Mouse (Mus musculus) intestine, postnatal 0 days (tissue): Measurements from ENCODE around the gene Cyb561d2. TPM values are rescaled to one million over a fixed set of nuclear protein-coding genes. Genes with fewer than 3 reads are reported as not detected.

Experiments
- ATAC-seq: fragments of 200-750 bp; cut with Nextera tagmentation; 2 replicates; pipeline ENCODE4 v1.8.0; 2017; ENCODE audit warnings: mild to moderate bottlenecking, moderate TSS enrichment, moderate library complexity
- H3K27ac ChIP-seq: fragments of 300-500 bp; sonication (generic); 2 replicates; pipeline ENCODE4 v1.5.1; 2014; ENCODE audit warnings: mild to moderate bottlenecking, low read depth, low read length, moderate library complexity
- H3K27me3 ChIP-seq: fragments of 300-500 bp; sonication (generic); replicated peaks from 2 replicates; pipeline ENCODE4 v1.6.1; 2014; ENCODE audit warnings: low read length, mixed read lengths; ENCODE audit not compliant: control insufficient read depth, insufficient read depth
- H3K36me3 ChIP-seq: fragments of 300-500 bp; sonication (generic); 2 replicates; pipeline ENCODE4 v1.6.1; 2014; ENCODE audit warnings: mild to moderate bottlenecking, moderate library complexity; ENCODE audit not compliant: control insufficient read depth, insufficient read depth
- H3K4me1 ChIP-seq: fragments of 300-500 bp; sonication (generic); replicated peaks from 2 replicates; pipeline ENCODE4 v1.6.1; 2014; ENCODE audit warnings: antibody characterized with exemption, low read length, mixed read lengths; ENCODE audit not compliant: control insufficient read depth, insufficient read depth
- H3K4me2 ChIP-seq: fragments of 300-500 bp; sonication (generic); replicated peaks from 2 replicates; pipeline ENCODE4 v1.6.1; 2014; ENCODE audit warnings: low read depth, mild to moderate bottlenecking, moderate library complexity
- H3K4me3 ChIP-seq: fragments of 300-500 bp; sonication (generic); 2 replicates; pipeline ENCODE4 v1.5.1; 2014; ENCODE audit warnings: low read depth, low read length
- H3K9ac ChIP-seq: fragments of 300-500 bp; sonication (generic); 2 replicates; pipeline ENCODE4 v1.6.1; 2014; ENCODE audit warnings: mild to moderate bottlenecking, low read depth, low read length
- H3K9me3 ChIP-seq: fragments of 300-500 bp; sonication (generic); 2 replicates; pipeline ENCODE4 v1.6.1; 2016; ENCODE audit warnings: mixed run types; ENCODE audit not compliant: control insufficient read depth
- CTCF ChIP-seq: sonication (generic); IDR thresholded peaks from 2 replicates; pipeline ENCODE4 v1.5.1; 2016; ENCODE audit warnings: low read depth, mild to moderate bottlenecking, control low read depth, antibody characterized with exemption, moderate library complexity
- WGBS: fragments of 180-500 bp; shearing (Covaris S2); extraction: QIAGEN DNeasy Blood & Tissue Kit; methylation state at CpG from one replicate; pipeline ENCODE4 v1.1.7; 2014; 5-methylcytosine and 5-hydroxymethylcytosine counted together
- polyA plus RNA-seq: library from polyadenylated mRNA; unstranded; fragments of >200 nt; fragmentation: Nextera tagmentation; extraction: Ambion mirVana; gene quantifications from 2 replicates; pipeline ENCODE4 v1.2.1, GENCODE M21; 2015

Gene Cyb561d2
- polyA plus RNA-seq, 1 experiment from 2014 or later = 36.3 TPM

DNA sequence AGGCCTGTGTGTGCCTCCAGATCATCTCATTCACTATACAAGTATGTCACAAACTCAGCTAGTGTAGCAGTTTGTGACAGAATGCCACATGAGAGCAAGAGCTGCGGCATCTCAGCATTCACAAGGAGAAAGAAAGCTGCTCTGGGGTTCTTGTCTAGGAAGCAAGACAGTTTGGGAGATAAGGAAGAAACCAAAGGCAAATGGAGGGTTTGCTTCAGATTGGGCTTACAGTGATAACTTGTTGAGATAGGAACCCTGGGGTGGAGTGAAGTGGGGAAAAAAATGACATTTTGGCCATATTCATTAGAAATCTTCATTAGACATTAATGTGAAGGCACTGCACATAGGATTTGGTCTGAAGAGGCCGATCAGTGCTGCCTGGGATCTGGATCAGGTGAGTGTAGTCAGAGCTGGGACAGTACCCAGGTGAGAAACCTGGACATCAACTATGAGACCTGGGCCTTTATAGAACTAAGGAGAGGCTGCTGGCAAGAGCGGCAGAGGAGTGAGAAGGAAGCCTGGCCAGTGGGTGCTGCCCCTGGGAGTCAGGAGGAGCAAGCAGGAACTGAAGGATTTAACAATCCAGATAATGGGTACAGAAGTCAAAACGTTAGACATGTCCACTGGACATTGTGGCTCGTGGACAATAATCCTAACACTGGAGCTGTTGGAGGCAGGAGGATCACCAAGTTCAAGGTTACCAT lies 10.8 kb upstream of the Cyb561d2 start:
- Histone ChIP-seq H3K4me3 (no peak overlapping the region), H3K27ac (no peak overlapping the region), H3K9me3 (no peaks in the 10 kb centered on the region), H3K27me3 (no peaks in the 10 kb centered on the region), H3K4me2 (peak overlapping the region; percentile 77), H3K4me1 (peaks cover 17% of the 10 kb centered on the region), H3K36me3 (peaks cover 9% of the 10 kb centered on the region), H3K9ac (no peak overlapping the region)
- WGBS = 72% methylated on average over 5 of the region's 5 CpGs
- ATAC-seq = no peak
- TF ChIP-seq CTCF = no peak

DNA sequence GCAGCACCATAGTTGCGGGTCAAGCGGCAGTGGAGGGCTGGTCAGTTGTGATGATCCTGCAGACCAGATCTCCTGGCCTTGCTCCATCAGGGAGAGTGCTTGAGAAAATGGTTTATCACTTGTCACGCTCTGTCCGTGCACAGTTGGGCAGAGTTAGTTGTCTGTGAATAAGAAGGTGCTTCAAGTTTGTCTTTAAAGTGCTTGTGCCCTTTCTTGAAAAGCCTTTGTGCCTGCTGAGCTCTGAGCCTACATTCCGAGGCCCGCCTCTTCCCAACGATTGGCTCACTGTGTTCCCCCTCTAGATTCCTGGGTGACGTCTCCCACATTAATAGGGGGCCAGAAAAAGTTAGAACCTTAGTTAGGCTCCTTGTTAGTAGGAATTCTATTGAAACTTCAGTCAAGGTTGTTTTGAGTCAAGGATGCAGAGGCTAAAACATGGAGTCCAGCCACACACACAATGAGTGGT lies 9.9 kb upstream of the Cyb561d2 start:
- Histone ChIP-seq H3K9ac (peak overlapping the region; percentile 50), H3K4me3 (peak overlapping the region; percentile 41), H3K36me3 (no peaks in the 10 kb centered on the region; the same call in 1 of the 2 replicates), H3K27ac (peak overlapping the region; percentile 66; the same call in 1 of the 2 replicates), H3K9me3 (no peaks in the 10 kb centered on the region), H3K27me3 (no peaks in the 10 kb centered on the region), H3K4me2 (peak overlapping the region; percentile 86), H3K4me1 (peaks cover 17% of the 10 kb centered on the region)
- TF ChIP-seq CTCF = no peak
- 21% methylated on average over 8 of the region's 8 CpGs for WGBS
- ATAC-seq = no peak

- no peaks in the 10 kb centered on the region for H3K27me3 ChIP-seq
- 0 out of 2 replicates have a peak, but pooled peaks have one; percentile 13 for ATAC-seq
- no peaks in the 10 kb centered on the region for H3K9me3 ChIP-seq
- 2% methylated on average over 62 of the region's 63 CpGs for WGBS
- peaks cover 17% of the 10 kb centered on the region; the same call in 1 of the 2 replicates for H3K4me1 ChIP-seq
- H3K27ac ChIP-seq = peak within 1 kb of the TSS; percentile 73
- peak; percentile 2; the same call in 1 of the 2 replicates for TF ChIP-seq CTCF
- no peaks in the 10 kb centered on the region; the same call in 1 of the 2 replicates for H3K36me3 ChIP-seq
- peak within 1 kb of the TSS; percentile 86 for H3K4me2 ChIP-seq
- H3K9ac ChIP-seq = peak within 1 kb of the TSS; percentile 50
- peak within 1 kb of the TSS; percentile 41 for H3K4me3 ChIP-seq
Observed at GRCm38 (mm10) chr9:107551117-107551889, 9.3 kb upstream of the Cyb561d2 start, which contains the start of gene Rassf1. Gene Rassf1, plus strand, starts transcription at chr9:107551555.

- Histone ChIP-seq H3K36me3 (no peaks in the 10 kb centered on the region; the same call in 1 of the 2 replicates), H3K4me1 (peaks cover 17% of the 10 kb centered on the region; the same call in 1 of the 2 replicates), H3K9ac (peak overlapping the region; percentile 50; the same call in 1 of the 2 replicates), H3K27ac (peak overlapping the region; percentile 73), H3K4me3 (peak overlapping the region; percentile 41), H3K4me2 (peak overlapping the region; percentile 86), H3K27me3 (no peaks in the 10 kb centered on the region), H3K9me3 (no peaks in the 10 kb centered on the region)
- TF ChIP-seq CTCF = no peak
- no peak for ATAC-seq
- 31% methylated on average over 23 of the region's 23 CpGs for WGBS
Observed at GRCm38 (mm10) chr9:107550491-107551116, 8.6 kb upstream of the Cyb561d2 start.

- H3K9me3 ChIP-seq = no peaks in the 10 kb centered on the region
- no peak for TF ChIP-seq CTCF
- ATAC-seq = no peak
- H3K27ac ChIP-seq = no peak overlapping the region
- 84% methylated on average over 20 of the region's 20 CpGs for WGBS
- no peak overlapping the region for H3K4me2 ChIP-seq
- no peaks in the 10 kb centered on the region for H3K27me3 ChIP-seq
- H3K36me3 ChIP-seq = peaks cover 5% of the 10 kb centered on the region; the same call in 1 of the 2 replicates
- no peak overlapping the region for H3K9ac ChIP-seq
- H3K4me3 ChIP-seq = no peak overlapping the region
- peaks cover 17% of the 10 kb centered on the region; the same call in 1 of the 2 replicates for H3K4me1 ChIP-seq
Observed at GRCm38 (mm10) chr9:107549297-107550074, 7.5 kb upstream of the Cyb561d2 start.
